ENCODE assay signal across 17 mouse cellular contexts in genomic region chr11:18989669-18990243, GRCm38 (mm10). TPM values are rescaled to one million over a fixed set of nuclear protein-coding genes. Genes with fewer than 3 reads are reported as not detected.
DNase-seq lines count a peak whose midpoint lies in the region; ATAC-seq and TF ChIP-seq lines count a peak whose summit lies in the region.
"Had no signal": no experiment of that assay in that cellular context is flagged by ENCODE, and none has a peak within 500 bp of the region (broad histone marks: within the 10 kb centered on the region; RNA-seq: fewer than 3 reads in every experiment).

No protein-coding gene starts in this region.

- H3K36me3 ChIP-seq in heart, embryonic 13.5 days: peaks cover 91% of the 10 kb centered on the region
- H3K36me3 ChIP-seq in forebrain, embryonic 10.5 days (replicated peaks): peaks cover 37% of the 10 kb centered on the region
- peaks cover 71% of the 10 kb centered on the region for H3K36me3 ChIP-seq in hindbrain, embryonic 14.5 days (replicated peaks; ENCODE audit: control insufficient read depth, insufficient read depth)
- peaks cover 11% of the 10 kb centered on the region for H3K36me3 ChIP-seq in myocyte (ENCODE audit: control insufficient read depth, insufficient read depth)
- H3K36me3 ChIP-seq in liver, embryonic 11.5 days (ENCODE audit: control insufficient read depth, insufficient read depth, low read length): peaks cover 19% of the 10 kb centered on the region
- H3K36me3 ChIP-seq: G1E had no signal

- no peak overlapping the region for H3K4me3 ChIP-seq in heart, embryonic 13.5 days
- peak overlapping the region; percentile 1; the same call in 1 of the 2 replicates for H3K4me3 ChIP-seq in forebrain, embryonic 10.5 days
- H3K4me3 ChIP-seq in hindbrain, embryonic 14.5 days (replicated peaks; ENCODE audit: low read length): no peak overlapping the region
- H3K4me3 ChIP-seq in myocyte: no peak overlapping the region
- H3K4me3 ChIP-seq in liver, embryonic 11.5 days (ENCODE audit: low read depth, low read length): no peak overlapping the region
- H3K4me3 ChIP-seq: embryonic facial prominence, embryonic 12.5 days; limb, embryonic 10.5 days; megakaryocyte, embryonic 14.5 days had no signal

- H3K27me3 ChIP-seq in heart, embryonic 13.5 days (replicated peaks): no peaks in the 10 kb centered on the region
- H3K27me3 ChIP-seq in forebrain, embryonic 10.5 days (ENCODE audit: poor library complexity, severe bottlenecking): peaks cover 6% of the 10 kb centered on the region; the same call in 1 of the 2 replicates
- no peaks in the 10 kb centered on the region for H3K27me3 ChIP-seq in hindbrain, embryonic 14.5 days (ENCODE audit: control insufficient read depth, insufficient read depth, low read length)
- no peaks in the 10 kb centered on the region for H3K27me3 ChIP-seq in myocyte (ENCODE audit: control insufficient read depth, insufficient read depth, insufficient read length)
- no peaks in the 10 kb centered on the region for H3K27me3 ChIP-seq in liver, embryonic 11.5 days (replicated peaks; ENCODE audit: control insufficient read depth, insufficient read depth, low read length)
- H3K27me3 ChIP-seq: embryonic facial prominence, embryonic 12.5 days; megakaryocyte, embryonic 14.5 days had no signal

- no peaks in the 10 kb centered on the region for H3K79me2 ChIP-seq in myocyte (ENCODE audit: control insufficient read depth, insufficient read depth)

- TF ChIP-seq POLR2A in myocyte (IDR thresholded peaks at IDR 0.05; ENCODE audit: insufficient read length, low read depth): no peak

- WGBS in heart, embryonic 13.5 days: 56% methylated on average over 6 of the region's 6 CpGs
- WGBS in forebrain, embryonic 10.5 days: 28% methylated on average over 6 of the region's 6 CpGs
- WGBS in hindbrain, embryonic 14.5 days: 14% methylated on average over 6 of the region's 6 CpGs
- 75% methylated on average over 6 of the region's 6 CpGs for WGBS in liver, embryonic 11.5 days

- no peak for DNase-seq in heart, adult 11 months
- DNase-seq in forebrain, embryonic 10.5 days (ENCODE audit: extremely low spot score, low spot score): no peak
- DNase-seq in hindbrain, embryonic 14.5 days (ENCODE audit: low spot score): peak; percentile 46
- no peak for DNase-seq in liver, embryonic 11.5 days (ENCODE audit: low spot score)
- DNase-seq in right cerebral cortex, adult 2 months (ENCODE audit: low spot score in 2 of 2): no peak
- no peak for DNase-seq in urinary bladder, postnatal 36 days (ENCODE audit: low spot score in 2 of 2)
- DNase-seq: B cell, adult 2 months; cerebellum, adult 9-10 months; heart, postnatal 14 days; kidney, adult 9 months; lung, embryonic 14.5 days had no signal

- H3K4me2 ChIP-seq in heart, embryonic 13.5 days: no peak overlapping the region
- H3K4me2 ChIP-seq in hindbrain, embryonic 14.5 days (replicated peaks): peak overlapping the region; percentile 18
- H3K4me2 ChIP-seq in myocyte (ENCODE audit: low read depth): peak overlapping the region; percentile 44
- no peak overlapping the region for H3K4me2 ChIP-seq in liver, embryonic 11.5 days
- H3K4me2 ChIP-seq: embryonic facial prominence, embryonic 12.5 days; lung, embryonic 14.5 days had no signal

- H3K9me3 ChIP-seq in heart, embryonic 13.5 days: no peaks in the 10 kb centered on the region
- H3K9me3 ChIP-seq in forebrain, embryonic 10.5 days: no peaks in the 10 kb centered on the region
- H3K9me3 ChIP-seq in hindbrain, embryonic 14.5 days (ENCODE audit: control insufficient read depth, low read length): no peaks in the 10 kb centered on the region
- no peaks in the 10 kb centered on the region for H3K9me3 ChIP-seq in liver, embryonic 11.5 days (ENCODE audit: control insufficient read depth, low read length)
- H3K9me3 ChIP-seq: embryonic facial prominence, embryonic 12.5 days; G1E; limb, embryonic 10.5 days; megakaryocyte, embryonic 14.5 days had no signal

- peaks cover 66% of the 10 kb centered on the region for H3K4me1 ChIP-seq in heart, embryonic 13.5 days
- H3K4me1 ChIP-seq in forebrain, embryonic 10.5 days: peaks cover 70% of the 10 kb centered on the region
- H3K4me1 ChIP-seq in hindbrain, embryonic 14.5 days (replicated peaks; ENCODE audit: control insufficient read depth, insufficient read depth, low read length): peaks cover 37% of the 10 kb centered on the region
- no peaks in the 10 kb centered on the region for H3K4me1 ChIP-seq in liver, embryonic 11.5 days (replicated peaks; ENCODE audit: control insufficient read depth, insufficient read depth, low read length)

- no peak for ATAC-seq in heart, embryonic 13.5 days (ENCODE audit: extremely low read depth, insufficient number of reproducible peaks, low FRiP score, low TSS enrichment)
- peak; percentile 25; the same call in 1 of the 2 replicates for ATAC-seq in hindbrain, embryonic 14.5 days (ENCODE audit: low FRiP score)
- ATAC-seq in liver, embryonic 11.5 days (replicated peaks; ENCODE audit: low FRiP score): no peak

- H3K27ac ChIP-seq in heart, embryonic 13.5 days (replicated peaks): peak overlapping the region; percentile 63
- peak overlapping the region; percentile 73 for H3K27ac ChIP-seq in forebrain, embryonic 10.5 days
- peak overlapping the region; percentile 57 for H3K27ac ChIP-seq in hindbrain, embryonic 14.5 days
- no peak overlapping the region for H3K27ac ChIP-seq in liver, embryonic 11.5 days (ENCODE audit: low read depth, low read length)
- H3K27ac ChIP-seq: embryonic facial prominence, embryonic 12.5 days; limb, embryonic 10.5 days had no signal

- H3K9ac ChIP-seq in heart, embryonic 13.5 days: peak overlapping the region; percentile 24; the same call in 1 of the 2 replicates
- peak overlapping the region; percentile 32; the same call in 1 of the 2 replicates for H3K9ac ChIP-seq in hindbrain, embryonic 14.5 days
- no peak overlapping the region for H3K9ac ChIP-seq in liver, embryonic 11.5 days (ENCODE audit: low read depth, low read length)
- H3K9ac ChIP-seq: embryonic facial prominence, embryonic 12.5 days; lung, embryonic 14.5 days had no signal

- no peak overlapping the region for H3ac ChIP-seq in myocyte (ENCODE audit: control insufficient read depth, insufficient read length)

TF ChIP-seq in myocyte, 11 proteins besides CTCF, POLR2A, EP300 and RAD21:
- TF ChIP-seq USF1 (IDR thresholded peaks at IDR 0.05; ENCODE audit: low read depth) (no peak), MYOD1 (IDR thresholded peaks at IDR 0.05; ENCODE audit: control insufficient read depth in 1 of 3, insufficient read length in 2 of 3, low read depth in 2 of 3) (no peak), SRF (IDR thresholded peaks at IDR 0.05; ENCODE audit: control insufficient read depth, insufficient read length, low read depth) (no peak), REST (IDR thresholded peaks at IDR 0.05; ENCODE audit: insufficient read depth, insufficient read length) (no peak), TCF3 (IDR thresholded peaks at IDR 0.05; ENCODE audit: insufficient read length, low read depth) (no peak), CEBPB (IDR thresholded peaks at IDR 0.05; ENCODE audit: insufficient read depth, poor library complexity, severe bottlenecking) (no peak), MAX (IDR thresholded peaks at IDR 0.05; ENCODE audit: low read depth) (no peak), TCF12 (IDR thresholded peaks at IDR 0.05; ENCODE audit: insufficient read depth, poor library complexity, severe bottlenecking) (no peak), E2F4 (IDR thresholded peaks at IDR 0.05; ENCODE audit: insufficient read depth) (no peak), MYOG (IDR thresholded peaks at IDR 0.05; ENCODE audit: control insufficient read depth in 1 of 3, insufficient read depth in 1 of 3, insufficient read length in 2 of 3, low read depth in 2 of 3) (no peak)

RNA-seq across cellular contexts. Expression of gene Meis1, which starts 29.0 kb away (rescaled TPM):
- polyA plus RNA-seq in heart, embryonic 13.5 days (2015; fragmentation: Nextera tagmentation; extraction: Ambion mirVana): 65.4 and 68.5 TPM in 2 replicates
- 36.1 and 39.6 TPM in 2 replicates for polyA plus RNA-seq in forebrain, embryonic 10.5 days (2016; fragmentation: Nextera tagmentation; extraction: Ambion mirVana)
- 171 and 178 TPM in 2 replicates for polyA plus RNA-seq in hindbrain, embryonic 14.5 days (2014; fragmentation: Nextera tagmentation; extraction: Ambion mirVana)
- 7.1 TPM for polyA plus RNA-seq in myocyte (2012; fragmentation: generic; extraction: Trizol)
- 44.7 and 46.6 TPM in 2 replicates for polyA plus RNA-seq in liver, embryonic 11.5 days (2014; fragmentation: Nextera tagmentation; extraction: Ambion mirVana)

Comparison
In these comparisons a context has a peak if more than half of its experiments do, and no peak if none do; other contexts are left out.
1. H3K4me2 ChIP-seq: peak in hindbrain, embryonic 14.5 days (single experiment) and myocyte (single experiment); none in heart, embryonic 13.5 days (single experiment) and liver, embryonic 11.5 days (single experiment).